Mouse (Mus musculus) left cerebral cortex, postnatal 25 days (tissue): Measurements from ENCODE around the gene Trim8. TPM values are rescaled to one million over a fixed set of nuclear protein-coding genes. Genes with fewer than 3 reads are reported as not detected.

Source experiments
- total RNA-seq, 2 experiments: library from RNA; stranded (reverse); gene quantifications; 2 replicates each; pipeline ENCODE4 v1.2.3; 2021

Gene Trim8
- total RNA-seq, 2 experiments from 2014 or later: 114 to 116 TPM

Other genes with a start within 250 kb of the Trim8 start
- gene Nfkb2, start 197.4 kb upstream of the Trim8 start, total RNA-seq: 1 to 10 TPM; 2.4 to 3.0 TPM
- 100 to 1,000 TPM; 588 to 629 TPM for gene Psd, start 174.5 kb upstream of the Trim8 start, total RNA-seq
- gene Fbxl15, start 173.5 kb upstream of the Trim8 start, total RNA-seq: 10 to 100 TPM; 28.6 to 29.0 TPM
- 100 to 1,000 TPM; 174 to 185 TPM for gene Cuedc2, start 163.0 kb upstream of the Trim8 start, total RNA-seq
- 10 to 100 TPM; 24.1 to 28.1 TPM for gene Mfsd13a, start 160.6 kb upstream of the Trim8 start, total RNA-seq
- 1 to 10 TPM in 1 of 2 experiments, under 1 TPM in 1; 0.94 to 1.2 TPM for gene 2310034G01Rik, start 151.4 kb upstream of the Trim8 start, total RNA-seq
- 100 to 1,000 TPM; 187 to 190 TPM for gene Actr1a, start 106.0 kb upstream of the Trim8 start, total RNA-seq
- 10 to 100 TPM; 16.8 to 21.0 TPM for gene Sufu, start 104.8 kb upstream of the Trim8 start, total RNA-seq
- 100 to 1,000 TPM; 113 to 120 TPM for gene Arl3, start 71.5 kb downstream of the Trim8 start, total RNA-seq
- 1 to 10 TPM; 3.7 to 4.8 TPM for gene Sfxn2, start 71.7 kb downstream of the Trim8 start, total RNA-seq
- gene Wbp1l, start 97.4 kb downstream of the Trim8 start, total RNA-seq: 10 to 100 TPM; 34.2 to 40.8 TPM
- not detected for gene Cyp17a1, start 171.5 kb downstream of the Trim8 start, total RNA-seq
- 10 to 100 TPM; 22.5 to 25.6 TPM for gene Borcs7, start 188.2 kb downstream of the Trim8 start, total RNA-seq
- gene As3mt, start 205.8 kb downstream of the Trim8 start, total RNA-seq: 10 to 100 TPM; 22.0 to 24.4 TPM